Mouse (Mus musculus) C2C12 (cell line): ENCODE data around the gene Wdr3.

Experiments used
- CEBPB ChIP-seq: IDR thresholded peaks from one replicate; pipeline ENCODE4 v1.6.1; 2011; ENCODE audit warnings: low read depth, mild to moderate bottlenecking, control low read depth, moderate library complexity
- CTCF ChIP-seq: IDR thresholded peaks from one replicate; pipeline ENCODE4 v1.5.1; 2011; ENCODE audit not compliant: control insufficient read depth, insufficient read depth, insufficient read length
- FOSL1 ChIP-seq: IDR thresholded peaks from one replicate; pipeline ENCODE4 v1.8.0; 2011; ENCODE audit warnings: mild to moderate bottlenecking, low read length; ENCODE audit not compliant: poor library complexity, insufficient read depth, severe bottlenecking
- MAX ChIP-seq: IDR thresholded peaks from one replicate; pipeline ENCODE4 v1.6.1; 2011; ENCODE audit warnings: mild to moderate bottlenecking, control low read depth
- MYOD1 ChIP-seq: IDR thresholded peaks from one replicate; pipeline ENCODE4 v1.6.1; 2011; ENCODE audit warnings: low read depth; ENCODE audit not compliant: control insufficient read depth, insufficient read length
- MYOG ChIP-seq: IDR thresholded peaks from one replicate; pipeline ENCODE4 v1.6.1; 2011; ENCODE audit not compliant: control insufficient read depth, insufficient read length; ENCODE audit errors: extremely low read depth
- USF1 ChIP-seq: IDR thresholded peaks from one replicate; pipeline ENCODE4 v1.6.1; 2011; ENCODE audit warnings: low read depth, mild to moderate bottlenecking, control low read depth, moderate library complexity

DNA sequence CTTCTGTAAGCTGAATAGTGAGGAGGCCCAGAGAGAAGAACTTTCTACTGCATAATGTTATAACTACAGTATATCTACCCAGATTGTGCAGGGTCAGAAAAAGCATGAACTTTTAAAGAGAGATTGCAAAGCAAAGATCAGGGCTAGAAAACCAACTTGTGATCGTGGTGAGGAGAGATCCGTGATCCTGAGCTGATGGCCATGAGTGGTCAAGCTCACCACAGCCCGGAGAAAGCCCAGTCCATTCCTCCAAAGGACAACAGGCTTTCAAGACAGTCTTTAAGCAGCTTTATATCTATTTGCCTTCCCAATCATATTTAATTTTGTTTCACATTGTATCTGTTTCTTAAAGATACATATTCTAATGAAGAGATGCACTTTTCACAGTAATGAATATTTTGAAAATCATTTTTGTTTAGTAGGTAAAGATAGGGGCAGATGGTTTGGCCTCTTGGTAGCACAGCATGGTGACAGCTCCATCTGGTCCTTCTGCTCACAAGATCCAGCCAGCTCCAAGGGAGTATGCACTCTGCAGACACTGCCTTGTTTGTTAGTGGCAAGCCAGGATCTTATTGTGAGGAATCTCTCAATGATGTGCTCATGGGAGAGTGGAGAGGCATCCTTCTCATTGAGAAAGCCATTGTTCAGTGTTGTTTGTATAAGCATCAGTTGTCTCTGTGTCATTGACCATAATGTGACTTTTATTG lies 59.7 kb downstream of the Wdr3 start:
- TF ChIP-seq MAX (no peak), CTCF (no peak), FOSL1 (no peak), CEBPB (no peak), USF1 (no peak), MYOG (no peak), MYOD1 (no peak)
